Mouse (Mus musculus) MEL (cell line): ENCODE results near the gene Pdlim4. TPM values are rescaled to one million over a fixed set of nuclear protein-coding genes. Genes with fewer than 3 reads are reported as not detected.

Experiments
- DNase-seq: peaks from one replicate; pipeline ENCODE4 v3.0.0; 2011; ENCODE audit warnings: low read depth, low spot score
- H3K27ac ChIP-seq: 2 replicates; pipeline ENCODE4 v1.5.1; 2012; ENCODE audit warnings: low read depth, mild to moderate bottlenecking, control low read depth, low read length, moderate library complexity; ENCODE audit not compliant: control insufficient read depth
- H3K27me3 ChIP-seq, 2 experiments: fragments of 150-350 bp in 1 of 2; sonication (generic) in 1 of 2; 2 replicates each; pipeline ENCODE4 v1.6.1; 2012; ENCODE audit warnings: low read length in 2 of 2, mild to moderate bottlenecking in 2 of 2, improper control_type of control experiment in 1 of 2, moderate library complexity in 1 of 2; ENCODE audit not compliant: insufficient read depth in 2 of 2, control insufficient read depth in 1 of 2
- H3K36me3 ChIP-seq, 2 experiments: 2 replicates each; pipeline ENCODE4 v1.6.1; 2012 to 2014; ENCODE audit warnings: low read length in 2 of 2, improper control_type of control experiment in 1 of 2, inconsistent platforms in 1 of 2, mild to moderate bottlenecking in 1 of 2; ENCODE audit not compliant: insufficient read depth in 2 of 2, control insufficient read depth in 1 of 2
- H3K4me1 ChIP-seq, 2 experiments: fragments of 150-350 bp in 1 of 2; sonication (generic) in 1 of 2; 2 replicates each; pipeline ENCODE4 v1.6.1; 2012; ENCODE audit warnings: low read length in 2 of 2, improper control_type of control experiment in 1 of 2, mild to moderate bottlenecking in 1 of 2; ENCODE audit not compliant: insufficient read depth in 2 of 2, control insufficient read depth in 1 of 2
- H3K4me3 ChIP-seq, 2 experiments: fragments of 150-350 bp in 1 of 2; sonication (generic) in 1 of 2; 2 replicates each; pipeline ENCODE4 v1.5.1; 2012; ENCODE audit warnings: low read depth in 2 of 2, low read length in 2 of 2, mild to moderate bottlenecking in 2 of 2, moderate library complexity in 2 of 2, control low read depth in 1 of 2, improper control_type of control experiment in 1 of 2; ENCODE audit not compliant: control insufficient read depth in 1 of 2, insufficient read depth in 1 of 2
- H3K79me2 ChIP-seq: 2 replicates; pipeline ENCODE4 v1.6.1; 2012; ENCODE audit warnings: mild to moderate bottlenecking, low read length, moderate library complexity; ENCODE audit not compliant: control insufficient read depth, poor library complexity, insufficient read depth
- H3K9ac ChIP-seq: 2 replicates; pipeline ENCODE4 v1.6.1; 2012; ENCODE audit warnings: low read depth, mild to moderate bottlenecking, control low read depth, low read length, moderate library complexity; ENCODE audit not compliant: control insufficient read depth, poor library complexity, severe bottlenecking
- H3K9me3 ChIP-seq: fragments of 150-350 bp; sonication (generic); replicated peaks from 2 replicates; pipeline ENCODE4 v1.6.1; 2012; ENCODE audit warnings: mild to moderate bottlenecking, low read length, improper control_type of control experiment, moderate library complexity; ENCODE audit not compliant: insufficient read depth
- GABPA ChIP-seq: IDR thresholded peaks from 2 replicates; pipeline ENCODE4 v1.6.1; 2012; ENCODE audit warnings: low read depth, mild to moderate bottlenecking, inconsistent platforms, low read length, improper control_type of control experiment, moderate library complexity
- MAX ChIP-seq: IDR thresholded peaks from 2 replicates; pipeline ENCODE4 v1.6.1; 2011; ENCODE audit warnings: low read length, improper control_type of control experiment
- MAZ ChIP-seq: IDR thresholded peaks from 2 replicates; pipeline ENCODE4 v1.6.1; 2012; ENCODE audit warnings: low read depth, mild to moderate bottlenecking, inconsistent platforms, low read length, improper control_type of control experiment
- MYB ChIP-seq: IDR thresholded peaks from 2 replicates; pipeline ENCODE4 v1.6.1; 2011; ENCODE audit warnings: mild to moderate bottlenecking, low read depth, low read length, improper control_type of control experiment
- NRF1 ChIP-seq: IDR thresholded peaks from 2 replicates; pipeline ENCODE4 v1.6.1; 2014; ENCODE audit warnings: low read depth, mild to moderate bottlenecking, inconsistent platforms, low read length, improper control_type of control experiment, moderate library complexity; ENCODE audit not compliant: poor library complexity, insufficient read depth, severe bottlenecking
- SMC3 ChIP-seq: IDR thresholded peaks from 2 replicates; pipeline ENCODE4 v1.6.1; 2011; ENCODE audit warnings: low read depth, low read length, improper control_type of control experiment
- UBTF ChIP-seq: IDR thresholded peaks from 2 replicates; pipeline ENCODE4 v1.6.1; 2012; ENCODE audit warnings: low read depth, mild to moderate bottlenecking, inconsistent platforms, low read length, improper control_type of control experiment, moderate library complexity, borderline replicate concordance; ENCODE audit not compliant: insufficient read depth
- ZC3H11A ChIP-seq: IDR thresholded peaks from 2 replicates; pipeline ENCODE4 v1.6.1; 2012; ENCODE audit warnings: low read depth, mild to moderate bottlenecking, inconsistent platforms, low read length, improper control_type of control experiment
- ZKSCAN1 ChIP-seq: IDR thresholded peaks from 2 replicates; pipeline ENCODE4 v1.6.1; 2012; ENCODE audit warnings: low read depth, mild to moderate bottlenecking, inconsistent platforms, low read length, improper control_type of control experiment, moderate library complexity
- polyA plus RNA-seq, 2 experiments: library from polyadenylated mRNA; stranded (reverse) in 1 of 2; unstranded in 1 of 2; fragments of >175 nt in 1 of 2; fragments of >200 nt in 1 of 2; gene quantifications; 2 replicates each; pipeline versions ENCODE4 v1.2.1 to v1.2.4; 2012; ENCODE audit warnings: low replicate concordance in 2 of 2, low read depth in 1 of 2; ENCODE audit not compliant: insufficient read length in 2 of 2, insufficient read depth in 1 of 2, missing spikeins in 1 of 2
- total RNA-seq: library from RNA; depleted of rRNA; stranded (reverse); fragments of 300-350 nt; gene quantifications from 2 replicates; pipeline ENCODE4 v1.2.3, GENCODE M21; 2012

The Pdlim4 gene
- total and polyA plus RNA-seq, 3 experiments = 0.70 TPM; not detected in 2

GRCm38 (mm10) chr11:54059526-54059925 is 9.3 kb downstream of the Pdlim4 start:
- Histone ChIP-seq H3K36me3 (no peaks in the 10 kb centered on the region), H3K9ac (no peak overlapping the region), H3K79me2 (no peaks in the 10 kb centered on the region), H3K4me1 (peaks cover 0 to under 1% of the 10 kb centered on the region in 2 experiments; a peak in 1 of 4 replicates), H3K9me3 (no peaks in the 10 kb centered on the region), H3K4me3 (no peak overlapping the region), H3K27ac (no peak overlapping the region), H3K27me3 (no peaks in the 10 kb centered on the region)
- DNase-seq = no peak
- no peak for TF ChIP-seq UBTF
- TF ChIP-seq MAZ = no peak

- no peaks in the 10 kb centered on the region for H3K36me3 ChIP-seq
- H3K9me3 ChIP-seq = no peaks in the 10 kb centered on the region
- no peak overlapping the region for H3K4me3 ChIP-seq
- TF ChIP-seq MAX (no peak), ZC3H11A (no peak), SMC3 (no peak), ZKSCAN1 (no peak), MAZ (no peak), NRF1 (no peak)
- TF ChIP-seq, all 39 proteins: peak for 0
- H3K79me2 ChIP-seq = no peaks in the 10 kb centered on the region
- no peak for DNase-seq
- H3K27me3 ChIP-seq = no peaks in the 10 kb centered on the region
- no peak overlapping the region for H3K27ac ChIP-seq
- H3K4me1 ChIP-seq = no peaks in the 10 kb centered on the region
- H3K9ac ChIP-seq = no peak overlapping the region
These were observed 10.2 kb downstream of the Pdlim4 start for GRCm38 (mm10) chr11:54058643-54059042.

DNA sequence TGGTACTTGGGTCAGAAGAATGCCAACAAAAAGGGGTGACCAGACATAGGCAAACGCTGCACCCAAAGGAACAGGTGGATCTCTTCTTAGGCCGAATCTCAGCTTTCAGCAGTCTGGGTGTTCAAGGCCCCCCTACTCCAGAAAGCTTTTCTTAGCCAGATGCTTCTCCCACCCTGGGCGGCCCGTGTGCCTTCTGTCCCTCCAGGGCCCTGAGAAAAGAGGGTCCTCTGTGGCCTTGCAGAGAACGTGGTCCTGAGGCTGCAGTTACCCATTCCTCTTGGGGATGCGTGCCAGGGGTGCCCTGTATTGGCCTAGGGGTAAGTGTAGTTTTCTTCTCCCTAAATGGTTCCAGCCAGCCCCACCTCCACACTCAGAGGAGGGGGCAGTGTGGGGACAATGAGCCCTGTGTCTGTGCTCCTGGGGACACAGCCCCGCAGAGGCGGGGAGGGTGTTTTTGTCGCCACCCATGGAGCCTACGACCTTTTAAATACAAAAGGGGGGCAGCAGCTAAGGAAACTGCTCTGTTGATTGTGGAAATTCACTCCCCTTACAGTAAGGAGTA is 10.7 kb downstream of the Pdlim4 start:
- Histone ChIP-seq H3K4me1 (no peaks in the 10 kb centered on the region; a peak in 1 of 4 replicates), H3K79me2 (no peaks in the 10 kb centered on the region), H3K4me3 (no peak overlapping the region), H3K9me3 (no peaks in the 10 kb centered on the region), H3K9ac (no peak overlapping the region), H3K27ac (no peak overlapping the region), H3K36me3 (no peaks in the 10 kb centered on the region; a peak in 1 of 4 replicates), H3K27me3 (no peaks in the 10 kb centered on the region)
- TF ChIP-seq GABPA (no peak), NRF1 (no peak), MYB (no peak)
- no peak for DNase-seq
